Mouse (Mus musculus) myocyte (in vitro differentiated cells): Measurements from ENCODE around the gene CN725425.

ENCODE experiments used
- CEBPB ChIP-seq: IDR thresholded peaks from 2 replicates; pipeline ENCODE4 v1.6.1; 2011; ENCODE audit warnings: mild to moderate bottlenecking, moderate library complexity; ENCODE audit not compliant: poor library complexity, insufficient read depth, severe bottlenecking
- MAX ChIP-seq: IDR thresholded peaks from one replicate; pipeline ENCODE4 v1.6.1; 2011; ENCODE audit warnings: low read depth, mild to moderate bottlenecking, control low read depth
- MYOD1 ChIP-seq, 3 experiments: IDR thresholded peaks; one replicate each; pipeline ENCODE4 v1.6.1; 2011; ENCODE audit warnings: control low read depth in 2 of 3, low read depth in 2 of 3, mild to moderate bottlenecking in 2 of 3, moderate library complexity in 1 of 3; ENCODE audit not compliant: insufficient read length in 2 of 3, control insufficient read depth in 1 of 3
- MYOG ChIP-seq, 3 experiments: IDR thresholded peaks; one replicate each; pipeline ENCODE4 v1.6.1; 2011; ENCODE audit warnings: control low read depth in 2 of 3, low read depth in 2 of 3, mild to moderate bottlenecking in 2 of 3; ENCODE audit not compliant: insufficient read length in 2 of 3, control insufficient read depth in 1 of 3, insufficient read depth in 1 of 3
- POLR2A ChIP-seq: IDR thresholded peaks from one replicate; pipeline ENCODE4 v1.6.1; 2011; ENCODE audit warnings: low read depth, mild to moderate bottlenecking, control low read depth, moderate library complexity; ENCODE audit not compliant: insufficient read length
- POLR2AphosphoS2 ChIP-seq: IDR thresholded peaks from one replicate; pipeline ENCODE4 v1.6.1; 2011; ENCODE audit warnings: low read depth, control low read depth; ENCODE audit not compliant: insufficient read length
- REST ChIP-seq: IDR thresholded peaks from one replicate; pipeline ENCODE4 v1.6.1; 2011; ENCODE audit warnings: mild to moderate bottlenecking, control low read depth, moderate library complexity; ENCODE audit not compliant: insufficient read depth, insufficient read length
- SRF ChIP-seq: IDR thresholded peaks from one replicate; pipeline ENCODE4 v1.6.1; 2011; ENCODE audit warnings: low read depth; ENCODE audit not compliant: control insufficient read depth, insufficient read length
- TCF12 ChIP-seq: IDR thresholded peaks from one replicate; pipeline ENCODE4 v1.6.1; 2011; ENCODE audit warnings: mild to moderate bottlenecking, control low read depth; ENCODE audit not compliant: poor library complexity, insufficient read depth, severe bottlenecking

GRCm38 (mm10) chr15:91257140-91257539, 57.8 kb downstream of the CN725425 start:
- TF ChIP-seq POLR2A (no peak), MYOD1 (IDR thresholded peaks at IDR 0.05; ENCODE audit: control insufficient read depth in 1 of 3, insufficient read length in 2 of 3, low read depth in 2 of 3) (no peak), SRF (no peak), TCF12 (no peak), CEBPB (no peak), MAX (no peak), MYOG (IDR thresholded peaks at IDR 0.05; ENCODE audit: control insufficient read depth in 1 of 3, insufficient read depth in 1 of 3, insufficient read length in 2 of 3, low read depth in 2 of 3) (no peak), REST (no peak), POLR2AphosphoS2 (no peak)
